Mouse (Mus musculus) kidney, adult 2 months (tissue): ENCODE data around the gene Fam57a. TPM values are rescaled to one million over a fixed set of nuclear protein-coding genes. Genes with fewer than 3 reads are reported as not detected.

Experiments used
- DNase-seq: peaks from one replicate; pipeline ENCODE4 v3.0.0; 2021
- H3K27ac ChIP-seq: fragments of 200-500 bp; 2 replicates; pipeline ENCODE4 v1.5.1; 2012; ENCODE audit warnings: low read depth, low read length, control low read depth, inconsistent platforms; ENCODE audit not compliant: insufficient read depth
- H3K27me3 ChIP-seq: fragments of 200-500 bp; replicated peaks from 2 replicates; pipeline ENCODE4 v1.6.1; 2012; ENCODE audit warnings: mild to moderate bottlenecking, moderate library complexity, low read length, inconsistent platforms; ENCODE audit not compliant: control insufficient read depth, insufficient read depth
- H3K36me3 ChIP-seq: fragments of 200-500 bp; 2 replicates; pipeline ENCODE4 v1.6.1; 2012; ENCODE audit warnings: mild to moderate bottlenecking, moderate library complexity, low read length, inconsistent platforms; ENCODE audit not compliant: control insufficient read depth, insufficient read depth
- H3K4me1 ChIP-seq: fragments of 200-500 bp; 2 replicates; pipeline ENCODE4 v1.6.1; 2011; ENCODE audit warnings: low read length; ENCODE audit not compliant: control insufficient read depth, insufficient read depth
- H3K4me3 ChIP-seq: fragments of 200-500 bp; 2 replicates; pipeline ENCODE4 v1.5.1; 2011; ENCODE audit warnings: mild to moderate bottlenecking, low read depth, low read length, control low read depth; ENCODE audit not compliant: insufficient read depth
- CTCF ChIP-seq: fragments of 200-500 bp; conservative IDR thresholded peaks from 2 replicates; pipeline ENCODE4 v1.5.1; 2011; ENCODE audit warnings: low read depth, mild to moderate bottlenecking, control low read depth, low read length, moderate library complexity, mixed read lengths; ENCODE audit not compliant: insufficient read depth, insufficient read length
- POLR2A ChIP-seq: fragments of 200-500 bp; IDR thresholded peaks from one replicate; pipeline ENCODE4 v1.6.1; 2011; ENCODE audit warnings: low read depth, low read length, control low read depth
- WGBS: fragments of 180-500 bp; shearing (Covaris S2); methylation state at CpG from one replicate; pipeline ENCODE4 v1.1.7; 2018; 5-methylcytosine and 5-hydroxymethylcytosine counted together
- polyA plus RNA-seq: library from polyadenylated mRNA; depleted of rRNA; stranded (reverse); fragments of >200 nt; gene quantifications from 2 replicates; pipeline ENCODE4 v1.2.3, GENCODE M21; 2012; rRNA removed

The Fam57a gene
- polyA plus RNA-seq = 5.8 and 6.1 TPM in 2 replicates

DNA sequence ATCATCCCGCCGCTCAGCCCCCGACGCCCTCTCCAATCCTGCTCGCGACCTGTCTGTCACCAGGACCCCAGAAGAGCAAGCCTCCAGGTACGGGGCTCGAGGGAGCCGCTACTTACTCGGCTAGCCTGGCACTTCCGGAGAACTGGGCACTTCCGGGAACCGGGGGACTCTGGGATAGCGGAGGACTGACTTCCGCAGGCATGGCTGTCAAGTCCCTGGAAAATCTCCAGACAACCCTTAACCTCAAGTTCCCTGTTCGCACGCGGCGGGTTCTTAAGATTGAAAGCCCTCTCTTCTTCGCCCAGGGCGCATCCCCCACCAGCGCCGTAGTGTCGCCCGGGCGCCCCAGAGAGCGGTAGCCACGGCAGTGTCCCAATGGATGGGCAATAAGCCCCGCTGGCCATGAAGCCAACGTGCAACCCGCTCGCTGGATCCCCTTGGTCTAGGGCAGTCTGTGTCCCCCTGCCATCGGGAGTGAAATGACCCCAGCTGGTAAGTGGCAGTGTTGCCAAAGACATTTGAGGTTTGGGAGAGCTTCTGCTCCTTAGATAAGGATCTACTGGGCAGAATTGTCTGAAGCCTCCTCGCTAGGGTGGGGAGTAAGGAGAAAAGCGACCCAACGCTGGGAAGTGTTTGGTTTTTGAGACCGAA lies at the start of gene Fam57a, which contains the start of gene Vps53:
Gene Fam57a (plus strand): TSS at position 177 of the 651 bp plus-strand sequence.
Gene Vps53 (minus strand): TSS at position 153 of the 651 bp plus-strand sequence.
- peak within 1 kb of the TSS; percentile 93 for H3K4me3 ChIP-seq
- no peaks in the 10 kb centered on the region for H3K4me1 ChIP-seq
- TF ChIP-seq POLR2A (no peak), CTCF (no peak)
- peak within 1 kb of the TSS; percentile 71 for H3K27ac ChIP-seq
- no peaks in the 10 kb centered on the region for H3K27me3 ChIP-seq
- peak; percentile 96 for DNase-seq
- H3K36me3 ChIP-seq = no peaks in the 10 kb centered on the region; the same call in 1 of the 2 replicates
- WGBS = under 1% methylated on average over 37 of the region's 37 CpGs

DNA sequence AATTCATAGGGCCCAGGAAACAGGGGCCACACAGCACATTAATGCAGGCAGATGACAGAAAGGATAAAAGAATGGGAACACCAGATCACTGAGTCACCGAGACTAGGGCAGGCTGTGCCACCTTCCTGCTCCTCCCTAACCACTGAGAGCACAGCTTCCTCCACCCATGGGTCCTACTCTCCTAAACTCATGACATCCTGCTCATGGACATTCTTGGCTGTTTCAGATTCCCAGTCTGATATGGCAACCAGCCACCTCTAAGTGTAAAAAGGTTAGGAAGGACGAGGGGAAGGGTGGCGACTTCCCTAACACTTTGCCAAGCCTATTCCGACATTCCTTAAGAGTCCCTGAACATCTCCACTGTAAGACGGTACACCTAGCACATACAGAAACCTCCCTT lies 48.6 kb upstream of the Fam57a start:
- no peaks in the 10 kb centered on the region for H3K27me3 ChIP-seq
- WGBS = 60% methylated on average over 5 of the region's 5 CpGs
- peak overlapping the region; percentile 7; the same call in 1 of the 2 replicates for H3K27ac ChIP-seq
- DNase-seq = peak; percentile 92
- TF ChIP-seq POLR2A (no peak), CTCF (no peak)
- H3K4me1 ChIP-seq = peaks cover 3% of the 10 kb centered on the region; the same call in 1 of the 2 replicates
- H3K36me3 ChIP-seq = peaks cover 3% of the 10 kb centered on the region; the same call in 1 of the 2 replicates
- no peak overlapping the region for H3K4me3 ChIP-seq

DNA sequence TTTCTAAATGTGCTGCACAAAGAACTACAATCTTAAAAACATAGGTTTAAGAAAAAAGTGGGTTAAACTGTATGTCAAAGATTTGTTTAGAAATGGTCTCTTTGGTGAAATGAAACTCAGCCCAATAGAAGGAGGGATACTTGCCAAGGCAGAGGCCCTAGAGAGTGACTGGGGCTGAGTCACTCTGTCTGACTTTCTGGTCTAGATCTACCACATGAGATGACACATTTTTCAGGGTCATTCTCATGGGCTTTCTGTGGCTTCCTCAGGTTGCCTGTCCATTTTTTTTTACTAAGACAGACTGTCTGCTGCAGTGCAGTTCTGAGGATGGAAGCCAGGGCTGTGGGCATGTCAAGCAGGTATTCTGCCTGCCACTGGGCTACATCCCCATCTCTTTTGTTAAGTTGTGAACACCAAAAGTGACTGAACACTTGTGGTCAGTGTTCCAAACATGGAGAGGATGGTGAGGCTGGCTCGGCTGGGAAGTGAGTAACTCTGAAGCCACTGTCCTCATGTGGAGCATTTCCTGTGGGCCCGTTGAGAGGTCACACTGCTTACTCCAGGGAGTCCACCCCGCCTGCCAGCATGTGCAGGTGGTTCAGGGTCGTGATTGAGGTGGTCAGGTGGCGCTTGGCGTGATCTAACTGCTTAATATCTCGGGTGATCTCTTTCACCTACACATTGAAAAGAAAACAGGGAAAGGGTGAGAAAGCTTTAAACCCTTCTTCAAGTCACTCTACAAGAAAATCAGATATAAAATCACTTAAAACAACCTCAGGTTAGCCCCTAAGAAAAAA lies 43.6 kb upstream of the Fam57a start:
- Histone ChIP-seq H3K4me1 (peaks cover 3% of the 10 kb centered on the region; the same call in 1 of the 2 replicates), H3K4me3 (no peak overlapping the region), H3K27me3 (no peaks in the 10 kb centered on the region), H3K36me3 (peaks cover 6% of the 10 kb centered on the region), H3K27ac (no peak overlapping the region)
- TF ChIP-seq CTCF (no peak), POLR2A (no peak)
- WGBS = 86% methylated on average over 7 of the region's 7 CpGs
- no peak for DNase-seq

DNA sequence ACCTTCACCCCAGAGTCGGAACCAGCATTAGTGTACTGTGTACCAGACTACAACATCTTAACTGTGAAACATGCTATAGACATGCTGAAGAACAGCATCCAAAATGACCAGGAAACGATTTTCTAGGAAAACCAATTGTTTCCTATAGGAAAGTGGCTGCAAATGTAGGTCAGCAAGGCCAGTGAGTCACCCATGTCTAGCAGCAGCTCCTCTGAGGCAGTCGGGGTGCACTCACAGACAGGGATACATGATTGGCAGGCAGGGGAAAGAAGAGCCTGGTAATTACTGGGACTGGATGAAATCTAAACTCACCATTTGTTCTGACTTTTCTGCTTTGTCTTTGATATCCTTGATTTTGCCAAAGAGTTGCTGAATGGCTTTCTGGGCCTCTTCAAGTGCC lies 41.5 kb upstream of the Fam57a start:
- Histone ChIP-seq H3K27me3 (no peaks in the 10 kb centered on the region), H3K4me3 (no peak overlapping the region), H3K36me3 (peaks cover 6% of the 10 kb centered on the region), H3K27ac (no peak overlapping the region), H3K4me1 (no peaks in the 10 kb centered on the region)
- DNase-seq = no peak
- 69% methylated on average over 3 of the region's 3 CpGs for WGBS
- no peak for TF ChIP-seq CTCF
- no peak for TF ChIP-seq POLR2A

DNA sequence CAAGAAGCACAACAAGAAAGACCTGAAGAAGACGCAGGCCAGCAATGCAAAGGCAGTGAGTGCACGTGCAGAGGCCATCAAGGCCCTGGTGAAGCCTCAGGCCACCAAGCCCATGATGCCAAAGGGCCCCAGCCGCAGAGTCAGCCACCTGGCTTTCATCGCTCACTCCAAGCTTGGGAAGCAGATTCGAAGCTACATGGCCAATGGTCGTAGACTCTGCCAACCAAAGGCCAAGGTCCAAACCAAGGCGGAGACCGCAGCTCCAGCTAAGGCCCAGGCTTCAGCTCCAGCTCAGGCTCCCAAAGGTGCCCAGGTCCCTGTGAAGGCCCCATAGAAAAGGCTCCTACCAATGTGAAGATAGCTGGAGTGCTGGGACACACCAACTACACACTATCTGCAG lies 35.1 kb upstream of the Fam57a start:
- WGBS = 69% methylated on average over 8 of the region's 8 CpGs

DNA sequence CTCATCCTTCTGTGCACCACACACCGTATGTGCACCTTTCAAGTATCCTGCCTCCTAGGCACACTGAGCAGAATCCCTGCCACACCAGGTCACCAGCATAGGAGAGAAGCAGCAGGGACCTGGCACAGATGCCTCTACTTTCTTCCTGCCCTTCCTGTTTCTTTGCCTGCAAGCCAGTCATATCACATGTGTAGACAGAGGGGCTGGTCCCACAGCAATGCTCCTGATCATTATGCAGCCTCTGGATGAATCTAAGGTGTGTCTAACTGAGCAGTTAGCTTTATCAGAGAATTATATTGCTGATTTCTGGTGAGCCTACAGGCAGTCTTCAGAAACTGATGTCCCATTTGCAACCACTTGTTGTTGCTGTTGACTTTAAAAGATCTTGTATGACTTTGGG lies 34.3 kb upstream of the Fam57a start:
- Histone ChIP-seq H3K36me3 (no peaks in the 10 kb centered on the region), H3K4me1 (peaks cover 17% of the 10 kb centered on the region; the same call in 1 of the 2 replicates), H3K27ac (no peak overlapping the region), H3K4me3 (no peak overlapping the region), H3K27me3 (no peaks in the 10 kb centered on the region)
- TF ChIP-seq CTCF (no peak), POLR2A (no peak)
- WGBS = 100% methylated on average over 1 of the region's 1 CpGs
- DNase-seq = no peak

More for the DNA sequence above, 35.1 kb upstream of the Fam57a start:
- Histone ChIP-seq H3K27me3 (no peaks in the 10 kb centered on the region), H3K36me3 (no peaks in the 10 kb centered on the region), H3K4me3 (no peak overlapping the region), H3K4me1 (peaks cover 17% of the 10 kb centered on the region; the same call in 1 of the 2 replicates), H3K27ac (no peak overlapping the region)
- no peak for TF ChIP-seq CTCF
- TF ChIP-seq POLR2A = no peak
- DNase-seq = peak; percentile 75
